Comparison of ENCODE assay signal across 11 mouse cellular contexts in the genomic region with DNA sequence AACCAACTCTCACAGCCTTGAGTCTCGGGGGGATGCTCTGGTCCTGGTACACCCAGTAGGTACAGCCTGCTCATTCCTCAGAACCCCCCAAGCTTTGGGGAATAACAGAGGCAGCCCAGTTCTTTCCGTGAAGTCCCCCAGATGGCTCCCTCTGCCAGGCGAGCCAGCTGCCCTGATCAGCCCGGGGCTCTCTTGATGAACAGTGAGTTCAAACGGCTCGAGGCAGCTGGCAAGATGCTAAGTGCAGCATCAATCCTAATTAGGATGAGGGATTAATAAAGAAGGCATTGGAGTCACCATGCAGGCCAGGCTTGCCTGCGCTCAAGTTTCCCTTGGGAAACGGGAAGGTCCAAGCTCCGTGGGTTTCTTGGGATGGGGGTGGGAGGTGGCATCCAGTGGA. TPM values are rescaled to one million over a fixed set of nuclear protein-coding genes. Genes with fewer than 3 reads are reported as not detected.
DNase-seq lines count a peak whose midpoint lies in the region; ATAC-seq and TF ChIP-seq lines count a peak whose summit lies in the region.
"Had no signal": no experiment of that assay in that cellular context is flagged by ENCODE, and none has a peak within 500 bp of the region (broad histone marks: within the 10 kb centered on the region; RNA-seq: fewer than 3 reads in every experiment).

No protein-coding gene starts in this region.

- WGBS in neural tube, embryonic 11.5 days, result 21% methylated on average over 9 of the region's 9 CpGs
- 27% methylated on average over 9 of the region's 9 CpGs for WGBS in forebrain, embryonic 10.5 days
- WGBS in hindbrain, embryonic 16.5 days, result 13% methylated on average over 9 of the region's 9 CpGs
- whole genome bisulfite sequencing in neural tube, embryonic 13.5 days, result 7% methylated on average over 9 of the region's 9 CpGs

- no peak overlapping the region for H3K4me3 ChIP-seq in neural tube, embryonic 11.5 days (ENCODE audit: low read depth, low read length)
- peak overlapping the region; percentile 82; the same call in 1 of the 2 replicates for H3K4me3 ChIP-seq in forebrain, embryonic 10.5 days
- H3K4me3 ChIP-seq in hindbrain, embryonic 16.5 days (ENCODE audit: low read length), result peak overlapping the region; percentile 74
- peak overlapping the region; percentile 70 for H3K4me3 ChIP-seq in neural tube, embryonic 13.5 days
- no peak overlapping the region for H3K4me3 ChIP-seq in left cerebral cortex, adult 2 months

- H3K4me1 ChIP-seq in neural tube, embryonic 11.5 days (ENCODE audit: control insufficient read depth, insufficient read depth, low read length), result peaks cover 15% of the 10 kb centered on the region
- peaks cover 53% of the 10 kb centered on the region for H3K4me1 ChIP-seq in forebrain, embryonic 10.5 days
- peaks cover 29% of the 10 kb centered on the region for H3K4me1 ChIP-seq in hindbrain, embryonic 16.5 days (ENCODE audit: control insufficient read depth, insufficient read depth, low read depth, low read length)
- H3K4me1 ChIP-seq in neural tube, embryonic 13.5 days (replicated peaks), result peaks cover 60% of the 10 kb centered on the region

- TF ChIP-seq CTCF in left cerebral cortex, adult 2 months (IDR thresholded peaks at IDR 0.05), result no peak

- no peaks in the 10 kb centered on the region; the same call in 1 of the 2 replicates for H3K36me3 ChIP-seq in neural tube, embryonic 11.5 days (ENCODE audit: control insufficient read depth, insufficient read depth, low read length)
- H3K36me3 ChIP-seq in forebrain, embryonic 10.5 days (replicated peaks), result peaks cover 31% of the 10 kb centered on the region
- H3K36me3 ChIP-seq in hindbrain, embryonic 16.5 days (ENCODE audit: control insufficient read depth, insufficient read depth, low read length), result peaks cover 3% of the 10 kb centered on the region; the same call in 1 of the 2 replicates
- peaks cover 26% of the 10 kb centered on the region for H3K36me3 ChIP-seq in neural tube, embryonic 13.5 days
- H3K36me3 ChIP-seq: heart, embryonic 13.5 days had no signal

- no peak overlapping the region for H3K9ac ChIP-seq in neural tube, embryonic 11.5 days (ENCODE audit: low read length)
- H3K9ac ChIP-seq in hindbrain, embryonic 16.5 days (ENCODE audit: low read depth, low read length), result peak overlapping the region; percentile 37
- peak overlapping the region; percentile 97 for H3K9ac ChIP-seq in neural tube, embryonic 13.5 days
- H3K9ac ChIP-seq: heart, embryonic 13.5 days; liver, embryonic 14.5 days had no signal

- H3K4me2 ChIP-seq in neural tube, embryonic 11.5 days (ENCODE audit: low read depth), result peak overlapping the region; percentile 88
- peak overlapping the region; percentile 77 for H3K4me2 ChIP-seq in hindbrain, embryonic 16.5 days (ENCODE audit: low read length)
- H3K4me2 ChIP-seq in neural tube, embryonic 13.5 days, result peak overlapping the region; percentile 89

- H3K27ac ChIP-seq in neural tube, embryonic 11.5 days (ENCODE audit: low read depth, low read length), result 0 out of 2 replicates have a peak overlapping the region, but pooled peaks have one; percentile 11
- peak overlapping the region; percentile 26; the same call in 1 of the 2 replicates for H3K27ac ChIP-seq in forebrain, embryonic 10.5 days
- peak overlapping the region; percentile 96 for H3K27ac ChIP-seq in hindbrain, embryonic 16.5 days (ENCODE audit: low read depth, low read length)
- peak overlapping the region; percentile 98 for H3K27ac ChIP-seq in neural tube, embryonic 13.5 days (replicated peaks)
- no peak overlapping the region for H3K27ac ChIP-seq in left cerebral cortex, adult 2 months
- H3K27ac ChIP-seq: heart, embryonic 13.5 days; liver, embryonic 14.5 days had no signal

- no peaks in the 10 kb centered on the region for H3K9me3 ChIP-seq in neural tube, embryonic 11.5 days (ENCODE audit: control insufficient read depth, low read length)
- no peaks in the 10 kb centered on the region for H3K9me3 ChIP-seq in forebrain, embryonic 10.5 days
- no peaks in the 10 kb centered on the region for H3K9me3 ChIP-seq in hindbrain, embryonic 16.5 days (ENCODE audit: control insufficient read depth, low read length)
- no peaks in the 10 kb centered on the region for H3K9me3 ChIP-seq in neural tube, embryonic 13.5 days
- H3K9me3 ChIP-seq: heart, embryonic 13.5 days had no signal

- ATAC-seq in neural tube, embryonic 11.5 days (ENCODE audit: insufficient read depth, low FRiP score, low TSS enrichment), result peak; percentile 49; the same call in 1 of the 2 replicates
- peak; percentile 41 for ATAC-seq in hindbrain, embryonic 16.5 days
- no peak; the same call in 1 of the 2 replicates for ATAC-seq in neural tube, embryonic 13.5 days (ENCODE audit: low read depth)

- peaks cover 9% of the 10 kb centered on the region; the same call in 1 of the 2 replicates for H3K27me3 ChIP-seq in neural tube, embryonic 11.5 days (ENCODE audit: control insufficient read depth, insufficient read depth, low read length)
- peaks cover 54% of the 10 kb centered on the region for H3K27me3 ChIP-seq in forebrain, embryonic 10.5 days (ENCODE audit: poor library complexity, severe bottlenecking)
- H3K27me3 ChIP-seq in hindbrain, embryonic 16.5 days (replicated peaks; ENCODE audit: control insufficient read depth, insufficient read depth, low read length), result no peaks in the 10 kb centered on the region
- peaks cover 5% of the 10 kb centered on the region; the same call in 1 of the 2 replicates for H3K27me3 ChIP-seq in neural tube, embryonic 13.5 days

- intact Hi-C loops in left cerebral cortex, adult 2 months (cut with DNase I), result no loop called here

- DNase-seq in neural tube, embryonic 11.5 days (ENCODE audit: low spot score), result peak; percentile 63
- DNase-seq in neural tube, embryonic 10.5 days (ENCODE audit: extremely low spot score, low spot score), result no peak
- DNase-seq in forebrain, embryonic 10.5 days (ENCODE audit: extremely low spot score, low spot score), result no peak
- DNase-seq in liver, result no peak
- DNase-seq in left cerebral cortex, adult 2 months (ENCODE audit: extremely low spot score in 1 of 2, low spot score in 2 of 2), result no peak
- DNase-seq in adrenal gland, postnatal 4 days (ENCODE audit: low spot score in 2 of 2), result no peak
- DNase-seq: adrenal gland, postnatal 36 days had no signal

RNA-seq across cellular contexts. Expression of gene Cacng4, which starts 2.2 kb away (rescaled TPM):
- 25.6 and 30.0 TPM in 2 replicates for polyA plus RNA-seq in neural tube, embryonic 11.5 days (2014; fragmentation: Nextera tagmentation; extraction: Ambion mirVana)
- polyA plus RNA-seq in forebrain, embryonic 10.5 days (2016; fragmentation: Nextera tagmentation; extraction: Ambion mirVana), result 6.3 and 7.0 TPM in 2 replicates
- 46.0 and 48.2 TPM in 2 replicates for polyA plus RNA-seq in hindbrain, embryonic 16.5 days (2015; fragmentation: Nextera tagmentation; extraction: Ambion mirVana)
- 39.1 and 43.2 TPM in 2 replicates for polyA plus RNA-seq in neural tube, embryonic 13.5 days (2015; fragmentation: Nextera tagmentation; extraction: Ambion mirVana)
- 10 to 100 TPM; 22.9 to 37.1 TPM for total RNA-seq in left cerebral cortex, adult 2 months (2021)
- 10 to 100 TPM in 1 of 2 experiments, 1 to 10 TPM in 1; 8.9 to 12.1 TPM for total RNA-seq in adrenal gland, postnatal 4 days (2021)

Comparison
In these comparisons a context has a peak if more than half of its experiments do, and no peak if none do; other contexts are left out.
1. H3K4me3 ChIP-seq: peak in forebrain, embryonic 10.5 days (single experiment), hindbrain, embryonic 16.5 days (single experiment) and neural tube, embryonic 13.5 days (single experiment); none in neural tube, embryonic 11.5 days (single experiment) and left cerebral cortex, adult 2 months (single experiment).
2. Peak in every context shown above with its lines, with median percentiles within 50 percentile points of each other: H3K4me2 ChIP-seq.